9 mouse cellular contexts compared by ENCODE assay signal in genomic region chr7:126429503-126429898, GRCm38 (mm10). TPM values are rescaled to one million over a fixed set of nuclear protein-coding genes. Genes with fewer than 3 reads are reported as not detected.
DNase-seq lines count a peak whose midpoint lies in the region; ATAC-seq and TF ChIP-seq lines count a peak whose summit lies in the region.
"Had no signal": no experiment of that assay in that cellular context is flagged by ENCODE, and none has a peak within 500 bp of the region (broad histone marks: within the 10 kb centered on the region; RNA-seq: fewer than 3 reads in every experiment).

No protein-coding gene starts in this region.

- H3K27ac ChIP-seq in heart, embryonic 14.5 days (replicated peaks in 1 of 2; ENCODE audit: control insufficient read depth in 1 of 2, insufficient read depth in 1 of 2, low read depth in 2 of 2, low read length in 2 of 2) = 0 out of 4 replicates have a peak overlapping the region, but pooled peaks of 1 of the 2 experiments have one; percentile 2
- no peak overlapping the region for H3K27ac ChIP-seq in bone marrow, adult 2 months (ENCODE audit: control insufficient read depth, insufficient read depth, low read depth, low read length, poor library complexity)
- peak overlapping the region; percentile 89 for H3K27ac ChIP-seq in hindbrain, embryonic 13.5 days
- no peak overlapping the region; the same call in 1 of the 2 replicates for H3K27ac ChIP-seq in midbrain, embryonic 13.5 days

- peak overlapping the region; percentile 73 for H3K9ac ChIP-seq in heart, embryonic 14.5 days (ENCODE audit: low read length)
- H3K9ac ChIP-seq in hindbrain, embryonic 13.5 days = peak overlapping the region; percentile 81
- H3K9ac ChIP-seq in midbrain, embryonic 13.5 days (replicated peaks) = peak overlapping the region; percentile 81

- peak overlapping the region; percentile 79 to 87 for H3K4me3 ChIP-seq in heart, embryonic 14.5 days (ENCODE audit: control insufficient read depth in 1 of 2, insufficient read depth in 1 of 2, low read depth in 1 of 2, low read length in 2 of 2)
- peak overlapping the region; percentile 82 for H3K4me3 ChIP-seq in bone marrow, adult 2 months (replicated peaks; ENCODE audit: control insufficient read depth, low read depth, low read length)
- H3K4me3 ChIP-seq in hindbrain, embryonic 13.5 days = peak overlapping the region; percentile 61
- H3K4me3 ChIP-seq in midbrain, embryonic 13.5 days (replicated peaks) = peak overlapping the region; percentile 58

- H3K4me1 ChIP-seq in heart, embryonic 14.5 days (ENCODE audit: control insufficient read depth in 2 of 2, insufficient read depth in 2 of 2, low read length in 2 of 2) = peaks cover 3 to 12% of the 10 kb centered on the region in 2 experiments
- peaks cover 5% of the 10 kb centered on the region for H3K4me1 ChIP-seq in bone marrow, adult 2 months (ENCODE audit: control insufficient read depth, insufficient read depth, low read length)
- H3K4me1 ChIP-seq in hindbrain, embryonic 13.5 days (replicated peaks) = peaks cover 21% of the 10 kb centered on the region
- peaks cover 22% of the 10 kb centered on the region for H3K4me1 ChIP-seq in midbrain, embryonic 13.5 days (replicated peaks)

- peaks cover 23% of the 10 kb centered on the region for H3K36me3 ChIP-seq in heart, embryonic 14.5 days (ENCODE audit: control insufficient read depth, insufficient read depth, low read length)
- H3K36me3 ChIP-seq in hindbrain, embryonic 13.5 days = peaks cover 20% of the 10 kb centered on the region
- H3K36me3 ChIP-seq in midbrain, embryonic 13.5 days = peaks cover 9% of the 10 kb centered on the region

- WGBS in heart, embryonic 14.5 days = 33% methylated on average over 15 of the region's 15 CpGs
- WGBS in bone marrow, adult 2 months = 45% methylated on average over 15 of the region's 15 CpGs
- WGBS in hindbrain, embryonic 13.5 days = 30% methylated on average over 15 of the region's 15 CpGs
- WGBS in midbrain, embryonic 13.5 days = 24% methylated on average over 15 of the region's 15 CpGs

- ATAC-seq in heart, embryonic 14.5 days (ENCODE audit: insufficient number of reproducible peaks, insufficient read depth, low FRiP score, low read depth) = no peak
- peak; percentile 19 for ATAC-seq in hindbrain, embryonic 13.5 days (ENCODE audit: low FRiP score)
- no peak; the same call in 1 of the 2 replicates for ATAC-seq in midbrain, embryonic 13.5 days

- no peak for DNase-seq in heart, postnatal 4 days
- no peak for DNase-seq in cerebellum, adult 9-10 months
- no peak for DNase-seq in adrenal gland, adult 8-10 months
- DNase-seq in layer of hippocampus, adult 18-20 months (ENCODE audit: low spot score in 2 of 2) = no peak

- peak overlapping the region; percentile 87 for H3K4me2 ChIP-seq in heart, embryonic 14.5 days (ENCODE audit: low read length)
- H3K4me2 ChIP-seq in hindbrain, embryonic 13.5 days = peak overlapping the region; percentile 70
- H3K4me2 ChIP-seq in midbrain, embryonic 13.5 days (replicated peaks) = peak overlapping the region; percentile 64

- TF ChIP-seq POLR2A in bone marrow, adult 2 months (IDR thresholded peaks at IDR 0.05; ENCODE audit: borderline replicate concordance, control insufficient read depth, low read depth, low read length) = no peak

- no peaks in the 10 kb centered on the region for H3K9me3 ChIP-seq in heart, embryonic 14.5 days (ENCODE audit: control insufficient read depth, low read length)
- peaks cover 3% of the 10 kb centered on the region; the same call in 1 of the 2 replicates for H3K9me3 ChIP-seq in hindbrain, embryonic 13.5 days
- no peaks in the 10 kb centered on the region for H3K9me3 ChIP-seq in midbrain, embryonic 13.5 days

- no peaks in the 10 kb centered on the region for H3K27me3 ChIP-seq in heart, embryonic 14.5 days (ENCODE audit: control insufficient read depth, insufficient read depth, low read length)
- H3K27me3 ChIP-seq in hindbrain, embryonic 13.5 days = no peaks in the 10 kb centered on the region
- no peaks in the 10 kb centered on the region for H3K27me3 ChIP-seq in midbrain, embryonic 13.5 days

- TF ChIP-seq CTCF in bone marrow, adult 2 months (IDR thresholded peaks at IDR 0.05; ENCODE audit: control insufficient read depth, insufficient read depth, low read length) = no peak

RNA-seq across cellular contexts. Expression of gene Rabep2, which starts 0.9 kb away (rescaled TPM):
- polyA plus RNA-seq in heart, embryonic 14.5 days (2014; fragmentation: Nextera tagmentation; extraction: Ambion mirVana) = 19.6 and 19.8 TPM in 2 replicates
- total RNA-seq in heart, postnatal 4 days (2021) = 10 to 100 TPM; 11.8 to 15.0 TPM
- 10.7 and 28.6 TPM in 2 replicates for polyA plus RNA-seq in bone marrow, adult 2 months (2011; ENCODE audit: insufficient read depth, insufficient read length, low replicate concordance, missing spikeins)
- polyA plus RNA-seq in hindbrain, embryonic 13.5 days (2015; fragmentation: Nextera tagmentation; extraction: Ambion mirVana) = 24.3 and 26.8 TPM in 2 replicates
- polyA plus RNA-seq in midbrain, embryonic 13.5 days (2015; fragmentation: Nextera tagmentation; extraction: Ambion mirVana) = 23.7 and 25.9 TPM in 2 replicates
- 100 to 1,000 TPM in 2 of 4 experiments, 10 to 100 TPM in 2; 52.1 to 174 (median 93.2) TPM for total RNA-seq in adrenal gland, adult 8-10 months (2022)
- total RNA-seq in layer of hippocampus, adult 18-20 months (2021) = 10 to 100 TPM; 14.2 to 15.2 TPM

RNA-seq across cellular contexts. Expression of gene Cd19, which starts 14.8 kb away (rescaled TPM):
- not detected in 2 replicates for polyA plus RNA-seq in heart, embryonic 14.5 days (2014; fragmentation: Nextera tagmentation; extraction: Ambion mirVana)
- under 1 TPM; 0.45 to 0.72 TPM for total RNA-seq in heart, postnatal 4 days (2021)
- 62.1 and 196 TPM in 2 replicates for polyA plus RNA-seq in bone marrow, adult 2 months (2011; ENCODE audit: insufficient read depth, insufficient read length, low replicate concordance, missing spikeins)
- polyA plus RNA-seq in hindbrain, embryonic 13.5 days (2015; fragmentation: Nextera tagmentation; extraction: Ambion mirVana) = 0.06 TPM in 1 of 2 replicates, not detected in the other
- not detected in 2 replicates for polyA plus RNA-seq in midbrain, embryonic 13.5 days (2015; fragmentation: Nextera tagmentation; extraction: Ambion mirVana)
- under 1 TPM; 0.56 to 0.94 (median 0.78) TPM for total RNA-seq in adrenal gland, adult 8-10 months (2022)
- total RNA-seq in layer of hippocampus, adult 18-20 months (2021) = not detected
- total RNA-seq: left cerebral cortex, adult 8-10 months had no signal

RNA-seq across cellular contexts. Expression of gene Nfatc2ip, which starts 33.0 kb away (rescaled TPM):
- 1.3 and 2.0 TPM in 2 replicates for polyA plus RNA-seq in heart, embryonic 14.5 days (2014; fragmentation: Nextera tagmentation; extraction: Ambion mirVana)
- total RNA-seq in heart, postnatal 4 days (2021) = 10 to 100 TPM in 1 of 2 experiments, 1 to 10 TPM in 1; 7.5 to 10.1 TPM
- 11.1 and 15.1 TPM in 2 replicates for polyA plus RNA-seq in bone marrow, adult 2 months (2011; ENCODE audit: insufficient read depth, insufficient read length, low replicate concordance, missing spikeins)
- polyA plus RNA-seq in hindbrain, embryonic 13.5 days (2015; fragmentation: Nextera tagmentation; extraction: Ambion mirVana) = 3.1 and 3.2 TPM in 2 replicates
- polyA plus RNA-seq in midbrain, embryonic 13.5 days (2015; fragmentation: Nextera tagmentation; extraction: Ambion mirVana) = 2.9 and 3.8 TPM in 2 replicates
- total RNA-seq in adrenal gland, adult 8-10 months (2022) = 10 to 100 TPM in 2 of 4 experiments, 1 to 10 TPM in 2; 6.5 to 10.8 (median 8.8) TPM
- 1 to 10 TPM; 6.0 to 6.9 TPM for total RNA-seq in layer of hippocampus, adult 18-20 months (2021)

RNA-seq across cellular contexts. Expression of gene Atp2a1, which starts 33.4 kb away (rescaled TPM):
- 0.26 and 1.3 TPM in 2 replicates for polyA plus RNA-seq in heart, embryonic 14.5 days (2014; fragmentation: Nextera tagmentation; extraction: Ambion mirVana)
- total RNA-seq in heart, postnatal 4 days (2021) = 1 to 10 TPM in 1 of 2 experiments, under 1 TPM in 1; 0.67 to 9.0 TPM
- polyA plus RNA-seq in bone marrow, adult 2 months (2011; ENCODE audit: insufficient read depth, insufficient read length, low replicate concordance, missing spikeins) = 12.0 and 13.4 TPM in 2 replicates
- polyA plus RNA-seq in hindbrain, embryonic 13.5 days (2015; fragmentation: Nextera tagmentation; extraction: Ambion mirVana) = 1.5 and 4.1 TPM in 2 replicates
- 0.32 and 0.49 TPM in 2 replicates for polyA plus RNA-seq in midbrain, embryonic 13.5 days (2015; fragmentation: Nextera tagmentation; extraction: Ambion mirVana)
- total RNA-seq in adrenal gland, adult 8-10 months (2022) = under 1 TPM in 1 of 4 experiments, not detected in 3; 0.08 TPM
- 1 to 10 TPM; 1.0 TPM for total RNA-seq in layer of hippocampus, adult 18-20 months (2021)

RNA-seq across cellular contexts. Expression of gene Sh2b1, which starts 45.7 kb away (rescaled TPM):
- 35.6 and 39.0 TPM in 2 replicates for polyA plus RNA-seq in heart, embryonic 14.5 days (2014; fragmentation: Nextera tagmentation; extraction: Ambion mirVana)
- 10 to 100 TPM; 47.1 to 51.4 TPM for total RNA-seq in heart, postnatal 4 days (2021)
- polyA plus RNA-seq in bone marrow, adult 2 months (2011; ENCODE audit: insufficient read depth, insufficient read length, low replicate concordance, missing spikeins) = 34.4 and 95.0 TPM in 2 replicates
- 63.7 and 64.5 TPM in 2 replicates for polyA plus RNA-seq in hindbrain, embryonic 13.5 days (2015; fragmentation: Nextera tagmentation; extraction: Ambion mirVana)
- polyA plus RNA-seq in midbrain, embryonic 13.5 days (2015; fragmentation: Nextera tagmentation; extraction: Ambion mirVana) = 63.7 and 69.5 TPM in 2 replicates
- total RNA-seq in adrenal gland, adult 8-10 months (2022) = 10 to 100 TPM; 54.3 to 78.7 (median 65.2) TPM
- total RNA-seq in layer of hippocampus, adult 18-20 months (2021) = 10 to 100 TPM; 75.0 to 76.4 TPM

Comparison
In these comparisons a context has a peak if more than half of its experiments do, and no peak if none do; other contexts are left out.
1. RNA of gene Cd19, which starts 14.8 kb away (polyA plus RNA-seq): 62.1 to 196 TPM in bone marrow, adult 2 months; 0.06 TPM in hindbrain, embryonic 13.5 days, not detected in heart, embryonic 14.5 days and not detected in midbrain, embryonic 13.5 days; every median in the first group is over 10 times any median in the second.
2. Peak in every context shown above with its lines, with median percentiles within 50 percentile points of each other: H3K4me2 ChIP-seq, H3K4me3 ChIP-seq and H3K9ac ChIP-seq.